Mouse (Mus musculus): ENCODE data around the gene Mrps33. TPM values are rescaled to one million over a fixed set of nuclear protein-coding genes. Genes with fewer than 3 reads are reported as not detected.

The Mrps33 gene
- polyA plus RNA-seq, 2 experiments = 94.6 to 99.4 TPM

- ATAC-seq (ENCODE audit: insufficient read depth) (no peak), DNase-seq (ENCODE audit: low read depth in 3 of 3, low spot score in 3 of 3) (no peak)
- no peak overlapping the region for H3K4me3 ChIP-seq (ENCODE audit: insufficient read depth in 1 of 2, low read depth in 2 of 2, low read length in 2 of 2)
- no peaks in the 10 kb centered on the region for H3K36me3 ChIP-seq (replicated peaks; ENCODE audit: control insufficient read depth, insufficient read depth, low read depth)
- 71% methylated on average over 9 of the region's 9 CpGs for WGBS (ENCODE audit: insufficient replicate concordance)
- H3K9ac ChIP-seq (replicated peaks) = no peak overlapping the region
- H3K27ac ChIP-seq = no peak overlapping the region
- TF ChIP-seq CTCF (IDR thresholded peaks at IDR 0.05; ENCODE audit: low read depth) = no peak
- no peak for TF ChIP-seq EP300 (IDR thresholded peaks at IDR 0.05; ENCODE audit: low read depth)
- H3K27me3 ChIP-seq (ENCODE audit: control insufficient read depth, insufficient read depth, low read length) = no peaks in the 10 kb centered on the region
- 0 out of 4 replicates have a peak, but pooled peaks cover 0 to 2% of the 10 kb centered on the region in 2 experiments for H3K4me1 ChIP-seq (replicated peaks; ENCODE audit: control insufficient read depth in 2 of 2, insufficient read depth in 2 of 2, low read length in 1 of 2)
- no peaks in the 10 kb centered on the region for H3K9me3 ChIP-seq (ENCODE audit: control insufficient read depth, low read length)
- H3K4me2 ChIP-seq (ENCODE audit: low read depth) = no peak overlapping the region
Observed at GRCm38 (mm10) chr6:39775029-39775428, 35.8 kb downstream of the Mrps33 start.

- H3K4me1 ChIP-seq (replicated peaks; ENCODE audit: control insufficient read depth in 2 of 2, insufficient read depth in 2 of 2, low read length in 1 of 2) = no peaks in the 10 kb centered on the region
- no peaks in the 10 kb centered on the region for H3K36me3 ChIP-seq (replicated peaks; ENCODE audit: control insufficient read depth, insufficient read depth, low read depth)
- DNase-seq (ENCODE audit: low read depth in 3 of 3, low spot score in 3 of 3) (no peak), ATAC-seq (ENCODE audit: insufficient read depth) (no peak)
- WGBS (ENCODE audit: insufficient replicate concordance) = 72% methylated on average over 2 of the region's 2 CpGs
- H3K9me3 ChIP-seq (ENCODE audit: control insufficient read depth, low read length) = no peaks in the 10 kb centered on the region
- TF ChIP-seq EP300 (IDR thresholded peaks at IDR 0.05; ENCODE audit: low read depth) (no peak), CTCF (IDR thresholded peaks at IDR 0.05; ENCODE audit: low read depth) (no peak)
- no peak overlapping the region for H3K27ac ChIP-seq
- H3K4me2 ChIP-seq (ENCODE audit: low read depth) = no peak overlapping the region
- no peak overlapping the region for H3K9ac ChIP-seq (replicated peaks)
- no peaks in the 10 kb centered on the region for H3K27me3 ChIP-seq (ENCODE audit: control insufficient read depth, insufficient read depth, low read length)
- H3K4me3 ChIP-seq (ENCODE audit: insufficient read depth in 1 of 2, low read depth in 2 of 2, low read length in 2 of 2) = no peak overlapping the region
Observed at GRCm38 (mm10) chr6:39757229-39757628, 53.6 kb downstream of the Mrps33 start.

Other genes starting within 250 kb of the Mrps33 start
- 2.2 and 3.1 TPM in 2 replicates for gene Adck2, start 237.1 kb downstream of the Mrps33 start, polyA plus RNA-seq (2012; rRNA removed)
- gene Adck2, start 237.1 kb downstream of the Mrps33 start, polyA plus RNA-seq (2014; fragmentation: Nextera tagmentation; extraction: Ambion mirVana) = 6.7 and 7.8 TPM in 2 replicates
- 0.87 and 1.6 TPM in 2 replicates for gene Gm42420, start 225.2 kb downstream of the Mrps33 start, polyA plus RNA-seq (2012; rRNA removed)
- gene Gm42420, start 225.2 kb downstream of the Mrps33 start, polyA plus RNA-seq (2014; fragmentation: Nextera tagmentation; extraction: Ambion mirVana) = 2.1 and 2.5 TPM in 2 replicates
- gene Ndufb2, start 218.4 kb downstream of the Mrps33 start, polyA plus RNA-seq (2012; rRNA removed) = 105 and 120 TPM in 2 replicates
- gene Ndufb2, start 218.4 kb downstream of the Mrps33 start, polyA plus RNA-seq (2014; fragmentation: Nextera tagmentation; extraction: Ambion mirVana) = 279 TPM in 2 replicates
- 2.9 and 3.6 TPM in 2 replicates for gene Braf, start 85.5 kb downstream of the Mrps33 start, polyA plus RNA-seq (2012; rRNA removed)
- 4.1 and 4.6 TPM in 2 replicates for gene Braf, start 85.5 kb downstream of the Mrps33 start, polyA plus RNA-seq (2014; fragmentation: Nextera tagmentation; extraction: Ambion mirVana)
- 0.06 TPM in 1 of 2 replicates, not detected in the other for gene Tmem178b, start 62.3 kb upstream of the Mrps33 start, polyA plus RNA-seq (2012; rRNA removed)
- not detected in 2 replicates for gene Tmem178b, start 62.3 kb upstream of the Mrps33 start, polyA plus RNA-seq (2014; fragmentation: Nextera tagmentation; extraction: Ambion mirVana)

Data from liver, embryonic 14.5 days (tissue).